Mouse (Mus musculus) ES-E14 (cell line): ENCODE measurements around the gene Msi2.

ENCODE experiments used
- CHD2 ChIP-seq: IDR thresholded peaks from 2 replicates; pipeline ENCODE4 v1.6.1; 2014; ENCODE audit warnings: mild to moderate bottlenecking, low read depth, low read length, inconsistent platforms
- HCFC1 ChIP-seq: IDR thresholded peaks from 2 replicates; pipeline ENCODE4 v1.6.1; 2012; ENCODE audit warnings: low read length, inconsistent platforms, borderline replicate concordance; ENCODE audit not compliant: insufficient read depth
- MAFK ChIP-seq: IDR thresholded peaks from 2 replicates; pipeline ENCODE4 v1.6.1; 2014; ENCODE audit warnings: mild to moderate bottlenecking, low read depth, low read length, inconsistent platforms; ENCODE audit not compliant: insufficient read depth
- ZC3H11A ChIP-seq: IDR thresholded peaks from 2 replicates; pipeline ENCODE4 v1.6.1; 2012; ENCODE audit warnings: low read depth, mild to moderate bottlenecking, inconsistent platforms, low read length, borderline replicate concordance
- ZNF384 ChIP-seq: IDR thresholded peaks from 2 replicates; pipeline ENCODE4 v1.6.1; 2012; ENCODE audit warnings: low read depth, low read length, inconsistent platforms

- no peak for TF ChIP-seq HCFC1
- no peak for TF ChIP-seq ZC3H11A
- no peak for TF ChIP-seq MAFK
- no peak for TF ChIP-seq CHD2
- TF ChIP-seq ZNF384, result no peak
Observed at GRCm38 (mm10) chr11:88443291-88443690, 275.0 kb downstream of the Msi2 start.
